Mouse (Mus musculus) forelimb bud, embryonic 11.5 days (tissue): ENCODE measurements at regions not wholly inside any gene's neighbourhood (a gene's known extent, or its start where the extent isn't known, plus 50 kb on each side); places are given as distances from the start of the nearest gene placed in this dataset.

Source experiments
- DNase-seq: peaks from one replicate; pipeline ENCODE4 v3.0.0-alpha.2; 2012; ENCODE audit warnings: low read depth, low spot score

DNA sequence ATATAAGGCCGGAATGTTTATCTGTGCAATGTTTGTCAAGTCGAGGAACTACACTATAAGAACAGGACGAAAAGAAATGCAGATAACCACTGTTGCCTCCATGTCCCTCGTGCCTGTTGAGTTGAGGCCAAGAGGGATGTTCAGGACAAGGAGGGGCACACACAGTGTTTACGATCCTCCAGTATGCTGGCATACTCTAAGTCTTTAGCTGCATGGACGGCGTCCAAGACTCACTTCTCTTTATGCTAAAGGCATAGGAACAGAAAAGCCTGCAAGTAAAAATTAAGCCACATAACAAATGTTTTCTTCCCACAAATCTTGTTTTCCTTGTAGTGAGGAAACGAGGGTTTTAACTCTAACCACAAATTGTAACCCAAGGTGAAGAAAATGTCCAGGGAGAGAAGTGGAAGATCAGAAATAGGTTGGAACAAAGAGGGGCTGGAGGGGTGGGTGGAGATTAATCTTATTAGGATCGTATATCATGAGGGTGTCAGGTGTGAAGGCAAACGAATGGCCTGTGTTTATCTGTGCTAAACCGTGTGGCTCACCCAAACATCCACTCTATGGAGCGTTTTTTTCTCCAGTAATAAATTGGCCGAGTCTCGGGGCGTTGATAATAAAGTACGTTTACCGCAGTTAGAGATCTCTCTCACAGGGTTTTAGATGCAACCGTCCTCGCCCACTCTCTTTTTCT lies 521.8 kb downstream of the Nr2f2 start:
- no peak for DNase-seq

DNA sequence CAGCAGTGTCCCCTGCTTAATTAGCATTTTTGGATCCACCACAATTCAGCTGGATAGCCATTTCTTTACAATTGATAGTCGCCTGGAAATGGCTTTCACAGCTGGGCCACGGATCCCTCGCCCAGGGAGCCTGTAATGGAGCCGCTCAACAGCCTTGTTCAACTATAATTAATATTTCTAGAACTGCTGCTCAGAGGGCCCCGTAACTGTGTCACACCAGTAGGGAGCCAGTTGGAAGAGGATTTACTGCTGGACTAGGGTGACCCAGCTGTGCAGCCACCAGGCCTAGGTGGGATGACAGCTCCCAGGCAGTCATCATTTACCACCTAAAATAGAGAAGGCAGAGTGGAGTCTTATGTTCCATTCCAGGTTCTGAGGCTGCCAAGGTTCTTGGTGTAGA lies 529.2 kb downstream of the Nr2f2 start:
- no peak for DNase-seq

DNA sequence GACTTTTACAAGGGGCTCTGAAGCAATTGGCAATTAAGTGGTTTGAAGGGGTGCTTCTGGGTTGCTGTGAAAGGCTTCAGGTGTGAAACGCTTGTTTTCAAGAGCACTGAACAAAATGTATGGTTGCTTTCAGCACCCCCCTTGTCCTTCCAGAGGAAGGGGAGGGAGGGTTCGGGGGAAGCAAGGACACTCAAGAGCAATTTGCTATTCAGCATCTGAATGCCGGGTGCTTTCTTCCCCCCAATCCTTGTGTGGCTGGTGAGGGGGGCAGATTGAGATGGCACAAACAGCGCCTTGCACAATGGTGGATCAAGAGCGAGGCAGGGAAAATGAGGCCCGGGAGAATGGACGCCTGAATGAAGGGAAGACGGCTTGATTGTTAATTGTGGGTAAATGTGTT lies 539.3 kb downstream of the Nr2f2 start:
- no peak for DNase-seq

DNA sequence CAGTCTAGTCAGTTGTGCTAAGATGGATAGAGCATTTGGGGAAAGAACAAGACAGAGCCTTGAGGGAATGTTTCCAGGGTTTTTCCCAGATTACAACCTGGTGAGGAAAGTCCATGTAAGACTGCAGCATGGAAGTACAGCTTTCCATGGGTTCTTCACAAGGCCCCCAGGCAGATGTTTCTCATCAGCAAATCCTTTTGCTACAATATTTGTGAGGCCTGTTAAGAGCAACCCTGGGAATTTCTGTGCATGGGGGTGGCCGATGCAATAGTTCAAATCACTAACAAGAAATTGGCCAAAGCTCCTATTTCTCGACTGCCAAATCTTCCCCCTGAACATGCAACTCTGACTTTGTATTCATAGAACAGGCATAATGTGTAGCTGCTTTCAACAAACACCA lies 546.0 kb downstream of the Nr2f2 start:
- no peak for DNase-seq

GRCm38 (mm10) chr7:69812301-69812700 lies 554.2 kb downstream of the Nr2f2 start:
- DNase-seq = no peak

GRCm38 (mm10) chr7:69810873-69811272 lies 555.7 kb downstream of the Nr2f2 start:
- no peak for DNase-seq

DNA sequence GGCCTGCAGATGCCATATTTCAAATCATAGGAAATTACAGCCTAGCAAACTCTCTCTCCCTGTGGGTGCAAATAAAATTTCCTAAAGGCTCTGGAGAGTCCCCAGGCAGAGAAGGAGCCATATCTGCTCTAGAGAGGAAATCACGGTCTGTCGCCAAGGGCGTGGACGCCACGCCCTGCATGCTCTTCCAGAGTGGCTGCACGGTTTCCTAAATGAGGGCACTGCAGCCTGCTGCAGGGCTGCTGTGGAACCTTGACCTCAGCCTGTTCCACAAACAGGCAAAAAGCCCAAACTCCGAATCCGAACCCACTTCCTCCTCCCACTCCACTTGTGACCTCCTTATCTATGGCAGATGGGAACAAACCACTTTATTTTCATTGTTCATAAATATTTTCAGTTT lies 559.3 kb downstream of the Nr2f2 start:
- no peak for DNase-seq

DNA sequence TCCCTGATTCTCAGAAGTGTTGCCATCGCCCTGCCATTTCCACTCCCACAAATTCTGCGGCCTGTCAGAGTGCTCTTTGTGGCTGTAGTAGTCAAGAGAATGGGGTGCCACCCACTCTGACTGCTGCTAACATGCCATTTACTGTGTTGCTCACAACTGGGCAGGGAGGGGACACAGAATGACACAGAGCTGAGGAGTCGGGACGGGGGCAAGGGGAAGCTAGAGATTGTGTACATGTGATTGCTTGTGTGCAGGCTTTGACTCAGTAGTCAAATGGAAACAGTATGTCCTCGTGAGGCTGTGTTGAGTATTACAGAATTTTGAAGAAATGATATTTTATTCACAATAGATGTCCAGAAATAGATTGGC lies 595.6 kb downstream of the Nr2f2 start:
- no peak for DNase-seq

- DNase-seq = no peak
These were observed 596.1 kb downstream of the Nr2f2 start for GRCm38 (mm10) chr7:69770313-69770979.

- peak; percentile 24 for DNase-seq
These were observed 600.1 kb downstream of the Nr2f2 start for GRCm38 (mm10) chr7:69766451-69766850.

- peak; percentile 28 for DNase-seq
These were observed 626.0 kb downstream of the Nr2f2 start for GRCm38 (mm10) chr7:69740495-69740894.

DNA sequence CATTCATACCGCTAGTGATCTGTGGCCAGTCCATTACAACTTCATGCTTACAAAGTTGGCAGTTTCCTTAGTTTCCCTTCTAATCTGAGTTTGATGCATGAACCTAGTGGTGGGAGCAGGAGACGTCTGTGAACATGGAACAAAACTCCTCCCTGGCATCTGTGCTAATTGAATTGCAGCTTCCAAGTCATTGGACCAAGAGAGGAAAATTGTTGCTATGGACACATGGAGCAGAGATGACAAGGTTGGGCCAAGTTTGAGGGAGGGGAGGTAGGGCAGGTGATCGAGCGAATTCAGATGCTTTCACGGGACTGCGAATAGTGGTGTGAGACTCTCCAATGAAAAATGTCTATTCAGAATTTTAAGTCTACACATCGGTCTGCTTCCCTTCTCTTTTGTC lies 627.5 kb downstream of the Nr2f2 start:
- DNase-seq = no peak

GRCm38 (mm10) chr7:69715081-69715480 lies 651.5 kb downstream of the Nr2f2 start:
- DNase-seq = no peak

DNA sequence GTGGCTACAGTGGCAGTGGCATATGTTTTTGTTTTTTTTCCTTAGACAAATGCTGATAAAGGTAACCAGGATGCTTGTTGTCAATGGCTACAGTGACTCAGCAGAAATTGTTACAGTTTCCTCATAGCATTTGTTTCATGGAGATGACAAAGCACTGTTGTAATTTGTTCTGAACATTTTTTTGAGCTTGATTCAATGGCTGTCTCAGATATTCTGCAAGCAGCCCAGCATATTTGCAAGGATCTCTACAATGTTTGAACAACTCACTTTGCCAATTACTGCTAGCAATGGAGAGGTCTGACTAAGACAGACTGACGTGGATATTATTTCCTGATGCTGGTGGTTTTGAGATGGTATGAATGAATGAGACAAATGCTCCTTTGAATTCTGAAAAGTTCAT lies 696.3 kb downstream of the Nr2f2 start:
- DNase-seq = no peak

GRCm38 (mm10) chr7:69655583-69655982 lies 711.0 kb downstream of the Nr2f2 start:
- no peak for DNase-seq

DNA sequence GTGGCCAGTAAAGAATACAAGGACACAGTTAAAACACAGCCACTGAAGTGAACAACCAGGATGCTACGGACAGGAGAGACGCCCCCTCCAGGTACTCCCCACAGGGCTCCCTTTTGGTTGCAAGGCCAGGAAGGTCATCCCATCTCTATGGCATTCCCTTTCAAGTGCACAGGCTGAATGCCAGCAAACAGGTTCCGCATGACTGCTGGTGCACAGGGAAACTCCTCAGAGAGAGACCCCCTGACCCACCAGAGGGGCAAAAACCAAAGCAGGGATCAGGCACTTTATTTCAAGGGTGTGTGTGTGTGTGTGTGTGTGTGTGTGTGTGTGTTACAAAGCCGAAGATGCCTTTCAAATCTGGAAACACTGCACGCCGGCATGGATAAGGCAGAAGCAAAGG lies 721.1 kb downstream of the Nr2f2 start:
- no peak for DNase-seq

DNA sequence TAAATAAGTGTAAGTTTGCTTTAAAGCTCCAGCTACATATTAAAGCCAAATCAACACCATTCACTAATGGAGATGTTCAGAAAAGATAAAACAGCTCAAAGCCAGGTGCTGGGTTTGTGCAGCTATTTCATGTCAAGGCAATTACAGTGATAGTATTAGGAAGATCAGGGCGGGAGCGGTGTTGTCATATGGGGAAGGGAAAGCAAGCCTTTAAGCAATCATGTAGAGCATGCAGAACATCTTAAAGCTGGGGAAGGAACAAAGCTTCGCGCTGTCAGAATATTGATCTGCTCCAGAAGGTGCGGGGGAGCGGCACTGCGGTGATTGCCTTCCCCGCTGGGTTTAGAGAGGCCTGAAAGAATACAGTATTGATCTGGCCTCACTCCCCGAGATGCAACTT lies 724.9 kb downstream of the Nr2f2 start:
- DNase-seq = no peak

GRCm38 (mm10) chr7:69599866-69600265 lies 766.7 kb downstream of the Nr2f2 start:
- DNase-seq = no peak

- DNase-seq = no peak
These were observed 780.8 kb downstream of the Nr2f2 start for GRCm38 (mm10) chr7:69585716-69586115.

- no peak for DNase-seq
These were observed 781.4 kb downstream of the Nr2f2 start for GRCm38 (mm10) chr7:69585131-69585530.

- no peak for DNase-seq
These were observed 782.0 kb downstream of the Nr2f2 start for GRCm38 (mm10) chr7:69584516-69584915.

- peak; percentile 56 for DNase-seq
These were observed 782.6 kb downstream of the Nr2f2 start for GRCm38 (mm10) chr7:69583901-69584300.

DNA sequence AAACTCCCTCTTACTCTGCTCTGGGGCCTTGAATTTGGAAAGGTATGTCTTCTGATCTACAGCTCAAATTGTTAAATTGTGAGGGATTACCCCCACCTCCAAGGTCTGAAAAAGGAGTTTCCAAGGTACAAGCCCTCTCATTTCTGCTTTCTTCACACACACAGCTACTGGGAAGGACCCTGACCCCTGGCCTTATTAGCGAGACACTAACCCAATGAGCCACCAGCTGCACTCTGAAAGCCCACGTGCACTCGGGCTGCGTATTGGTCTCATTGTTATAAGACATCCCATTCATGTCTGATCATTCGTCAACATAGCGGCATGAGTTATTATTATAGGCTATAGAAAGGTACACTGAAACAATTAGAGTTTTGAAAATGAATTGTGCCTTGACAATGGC lies 784.9 kb downstream of the Nr2f2 start:
- DNase-seq = no peak
